Mouse (Mus musculus): ENCODE measurements around the gene Znrf1. TPM values are rescaled to one million over a fixed set of nuclear protein-coding genes. Genes with fewer than 3 reads are reported as not detected.

The Znrf1 gene
- total and polyA plus RNA-seq, 2 experiments from 2014 or later: 96.5 to 234 TPM

- peaks cover 14% of the 10 kb centered on the region for H3K36me3 ChIP-seq (ENCODE audit: insufficient read depth, low read length)
- ATAC-seq (ENCODE audit: low FRiP score) (no peak), DNase-seq (ENCODE audit: low spot score) (no peak)
- H3K27me3 ChIP-seq (ENCODE audit: insufficient read depth, low read length): no peaks in the 10 kb centered on the region
- TF ChIP-seq CTCF (IDR thresholded peaks at IDR 0.05): no peak
- no peaks in the 10 kb centered on the region for H3K9me3 ChIP-seq (ENCODE audit: low read length)
- H3K9ac ChIP-seq (replicated peaks; ENCODE audit: low read length, poor library complexity, severe bottlenecking): no peak overlapping the region
- 79% methylated on average over 12 of the region's 12 CpGs for WGBS
- H3K4me3 ChIP-seq (ENCODE audit: low read depth, low read length): no peak overlapping the region
- H3K27ac ChIP-seq (ENCODE audit: low read depth, low read length): no peak overlapping the region
- H3K4me2 ChIP-seq (ENCODE audit: low read depth, low read length, poor library complexity, severe bottlenecking): no peak overlapping the region
- H3K4me1 ChIP-seq (ENCODE audit: insufficient read depth, low read length): no peaks in the 10 kb centered on the region
Measured at GRCm38 (mm10) chr8:111624081-111624852, 88.4 kb downstream of the Znrf1 start.

DNA sequence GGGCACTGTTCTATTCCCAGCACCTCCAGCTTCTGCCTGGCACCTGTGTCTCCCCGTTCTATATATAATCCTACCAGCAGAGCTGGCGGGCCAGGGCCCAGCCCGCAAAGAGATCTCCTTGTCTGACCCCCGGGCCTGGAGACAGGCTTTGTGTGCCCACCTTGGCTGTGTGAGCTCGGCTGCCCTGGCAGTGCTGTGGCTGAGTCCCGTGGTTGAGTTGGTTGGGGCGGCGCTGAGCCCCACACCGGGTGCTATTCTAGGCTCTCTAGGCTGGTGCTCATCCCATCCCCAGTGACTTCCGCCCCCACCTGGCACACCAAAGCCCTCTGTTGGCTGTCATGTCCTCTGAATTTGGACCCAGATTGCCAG, 88.9 kb downstream of the Znrf1 start:
- no peak overlapping the region for H3K4me2 ChIP-seq (ENCODE audit: low read depth, low read length, poor library complexity, severe bottlenecking)
- peaks cover 12% of the 10 kb centered on the region for H3K36me3 ChIP-seq (ENCODE audit: insufficient read depth, low read length)
- no peak overlapping the region for H3K9ac ChIP-seq (replicated peaks; ENCODE audit: low read length, poor library complexity, severe bottlenecking)
- H3K27ac ChIP-seq (ENCODE audit: low read depth, low read length): no peak overlapping the region
- H3K4me1 ChIP-seq (ENCODE audit: insufficient read depth, low read length): no peaks in the 10 kb centered on the region; the same call in 1 of the 2 replicates
- DNase-seq (ENCODE audit: low spot score) (no peak), ATAC-seq (ENCODE audit: low FRiP score) (no peak)
- no peak for TF ChIP-seq CTCF (IDR thresholded peaks at IDR 0.05)
- H3K4me3 ChIP-seq (ENCODE audit: low read depth, low read length): no peak overlapping the region
- no peaks in the 10 kb centered on the region for H3K9me3 ChIP-seq (ENCODE audit: low read length)
- no peaks in the 10 kb centered on the region for H3K27me3 ChIP-seq (ENCODE audit: insufficient read depth, low read length)
- 91% methylated on average over 10 of the region's 10 CpGs for WGBS

- 34% methylated on average over 6 of the region's 6 CpGs for WGBS
- peak; percentile 89 for TF ChIP-seq CTCF (IDR thresholded peaks at IDR 0.05)
- H3K36me3 ChIP-seq (ENCODE audit: insufficient read depth, low read length): peaks cover 12% of the 10 kb centered on the region
- no peaks in the 10 kb centered on the region for H3K27me3 ChIP-seq (ENCODE audit: insufficient read depth, low read length)
- H3K9me3 ChIP-seq (ENCODE audit: low read length): no peaks in the 10 kb centered on the region
- no peak overlapping the region for H3K4me2 ChIP-seq (ENCODE audit: low read depth, low read length, poor library complexity, severe bottlenecking)
- ATAC-seq (ENCODE audit: low FRiP score) (no peak), DNase-seq (ENCODE audit: low spot score) (peak; percentile 76)
- no peaks in the 10 kb centered on the region; the same call in 1 of the 2 replicates for H3K4me1 ChIP-seq (ENCODE audit: insufficient read depth, low read length)
- no peak overlapping the region for H3K9ac ChIP-seq (replicated peaks; ENCODE audit: low read length, poor library complexity, severe bottlenecking)
- no peak overlapping the region for H3K4me3 ChIP-seq (ENCODE audit: low read depth, low read length)
- no peak overlapping the region for H3K27ac ChIP-seq (ENCODE audit: low read depth, low read length)
Measured at GRCm38 (mm10) chr8:111625694-111626527, 90.0 kb downstream of the Znrf1 start.

DNA sequence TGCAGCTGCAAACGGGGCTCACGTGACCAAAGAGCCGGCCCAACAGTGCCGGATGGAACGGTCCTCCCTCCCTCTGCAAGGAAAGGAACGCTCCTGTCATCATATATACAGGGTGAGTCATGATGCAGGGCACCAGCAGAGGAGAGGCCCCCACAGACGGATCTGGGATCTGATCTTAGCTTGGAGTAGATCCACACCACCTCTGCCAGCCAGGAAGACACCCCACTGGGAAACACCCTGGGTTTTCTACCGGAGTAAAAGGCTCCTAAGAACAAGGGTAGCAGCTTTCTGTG, 90.6 kb downstream of the Znrf1 start:
- no peak overlapping the region for H3K27ac ChIP-seq (ENCODE audit: low read depth, low read length)
- no peak for TF ChIP-seq CTCF (IDR thresholded peaks at IDR 0.05)
- H3K9ac ChIP-seq (replicated peaks; ENCODE audit: low read length, poor library complexity, severe bottlenecking): no peak overlapping the region
- H3K4me1 ChIP-seq (ENCODE audit: insufficient read depth, low read length): no peaks in the 10 kb centered on the region; the same call in 1 of the 2 replicates
- DNase-seq (ENCODE audit: low spot score) (no peak), ATAC-seq (ENCODE audit: low FRiP score) (no peak)
- no peaks in the 10 kb centered on the region for H3K9me3 ChIP-seq (ENCODE audit: low read length)
- no peak overlapping the region for H3K4me2 ChIP-seq (ENCODE audit: low read depth, low read length, poor library complexity, severe bottlenecking)
- no peaks in the 10 kb centered on the region for H3K27me3 ChIP-seq (ENCODE audit: insufficient read depth, low read length)
- H3K36me3 ChIP-seq (ENCODE audit: insufficient read depth, low read length): peaks cover 11% of the 10 kb centered on the region
- WGBS: 78% methylated on average over 8 of the region's 8 CpGs
- no peak overlapping the region for H3K4me3 ChIP-seq (ENCODE audit: low read depth, low read length)

- no peaks in the 10 kb centered on the region for H3K27me3 ChIP-seq (ENCODE audit: insufficient read depth, low read length)
- 88% methylated on average over 14 of the region's 14 CpGs for WGBS
- DNase-seq (ENCODE audit: low spot score): no peak
Measured at GRCm38 (mm10) chr8:111626933-111627332, 91.0 kb downstream of the Znrf1 start.

GRCm38 (mm10) chr8:111627923-111628322, 92.0 kb downstream of the Znrf1 start:
- H3K4me1 ChIP-seq (ENCODE audit: insufficient read depth, low read length): no peaks in the 10 kb centered on the region; the same call in 1 of the 2 replicates
- peaks cover 5% of the 10 kb centered on the region for H3K36me3 ChIP-seq (ENCODE audit: insufficient read depth, low read length)
- H3K9me3 ChIP-seq (ENCODE audit: low read length): no peaks in the 10 kb centered on the region
- H3K27ac ChIP-seq (ENCODE audit: low read depth, low read length): no peak overlapping the region
- H3K4me2 ChIP-seq (ENCODE audit: low read depth, low read length, poor library complexity, severe bottlenecking): no peak overlapping the region
- no peak for TF ChIP-seq CTCF (IDR thresholded peaks at IDR 0.05)
- no peak overlapping the region for H3K9ac ChIP-seq (replicated peaks; ENCODE audit: low read length, poor library complexity, severe bottlenecking)
- 95% methylated on average over 9 of the region's 9 CpGs for WGBS
- DNase-seq (ENCODE audit: low spot score) (no peak), ATAC-seq (ENCODE audit: low FRiP score) (no peak)
- no peak overlapping the region for H3K4me3 ChIP-seq (ENCODE audit: low read depth, low read length)
- no peaks in the 10 kb centered on the region for H3K27me3 ChIP-seq (ENCODE audit: insufficient read depth, low read length)

More at GRCm38 (mm10) chr8:111626933-111627332, 91.0 kb downstream of the Znrf1 start:
- Histone ChIP-seq H3K4me1 (ENCODE audit: insufficient read depth, low read length) (no peaks in the 10 kb centered on the region; the same call in 1 of the 2 replicates), H3K9ac (replicated peaks; ENCODE audit: low read length, poor library complexity, severe bottlenecking) (no peak overlapping the region), H3K27ac (ENCODE audit: low read depth, low read length) (no peak overlapping the region), H3K36me3 (ENCODE audit: insufficient read depth, low read length) (peaks cover 6% of the 10 kb centered on the region), H3K9me3 (ENCODE audit: low read length) (no peaks in the 10 kb centered on the region), H3K4me3 (ENCODE audit: low read depth, low read length) (no peak overlapping the region), H3K4me2 (ENCODE audit: low read depth, low read length, poor library complexity, severe bottlenecking) (no peak overlapping the region)
- TF ChIP-seq CTCF (IDR thresholded peaks at IDR 0.05): no peak
- no peak for ATAC-seq (ENCODE audit: low FRiP score)
